Mouse (Mus musculus) liver, postnatal 0 days (tissue): ENCODE measurements around the gene Neu1.
A peak's percentile ranks its signal among the peaks of the same experiment; 100 is the strongest.

ENCODE experiments used
- CTCF ChIP-seq: sonication (generic); IDR thresholded peaks from 2 replicates; pipeline ENCODE4 v1.5.1; 2016; ENCODE audit warnings: antibody characterized with exemption, low read depth
- EP300 ChIP-seq: IDR thresholded peaks from 2 replicates; pipeline ENCODE4 v1.6.1; 2016; ENCODE audit warnings: antibody characterized with exemption, low read depth, mild to moderate bottlenecking

DNA sequence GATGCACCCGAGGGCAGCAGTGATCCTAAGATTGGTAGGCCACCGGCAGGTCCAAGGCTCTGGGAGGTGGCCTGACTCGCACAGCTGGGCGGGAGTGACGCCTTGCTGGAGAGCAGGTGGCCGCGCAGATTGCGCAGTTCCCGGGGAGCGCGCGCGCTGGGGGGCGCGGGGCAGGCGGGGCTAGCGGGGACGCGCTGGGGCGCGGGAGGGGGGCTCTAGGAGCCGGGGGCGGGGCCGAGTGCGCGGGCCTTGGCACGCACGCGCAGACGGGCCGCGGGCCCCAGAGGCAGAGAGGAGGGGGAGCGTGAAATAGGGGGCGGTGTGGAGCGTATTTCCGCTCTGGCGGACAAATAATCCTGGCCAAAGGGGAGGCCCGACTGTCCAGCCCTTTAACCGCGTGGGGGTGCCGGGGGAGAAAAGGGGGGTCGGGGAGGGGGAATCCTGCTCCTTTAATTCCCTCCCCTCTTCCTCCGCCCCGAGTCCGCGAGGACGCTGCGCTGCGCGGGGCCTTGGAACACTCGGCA is 36.9 kb upstream of the Neu1 start:
- peak; percentile 34 for TF ChIP-seq CTCF
- TF ChIP-seq EP300: peak; percentile 15; the same call in 1 of the 2 replicates
